ENCODE assay signal across 8 mouse cellular contexts in the genomic region with DNA sequence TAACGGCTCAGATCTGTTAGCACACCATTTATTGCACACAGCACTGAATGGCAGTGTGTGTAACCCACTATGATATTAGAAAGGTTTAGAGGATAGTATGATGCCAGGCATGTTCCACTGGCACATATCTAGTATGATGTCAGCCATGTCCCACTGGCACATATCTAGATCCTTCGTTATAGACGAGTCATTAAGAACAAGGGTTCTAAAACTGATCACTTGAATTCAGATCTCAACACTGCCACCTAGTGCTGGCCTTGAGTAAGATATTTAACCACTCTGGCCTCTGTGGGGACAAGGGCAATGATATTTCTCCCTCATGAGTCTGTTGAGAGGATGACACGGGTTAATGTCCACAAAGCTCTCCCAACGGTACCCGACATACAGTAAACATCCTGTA.
DNase-seq lines count a peak whose midpoint lies in the region; ATAC-seq lines count a peak whose summit lies in the region.

No protein-coding gene starts in this region.

- peak; percentile 51 for DNase-seq in CD4-positive, CD25-positive, alpha-beta regulatory T cell, adult 2 months (ENCODE audit: low read depth, low spot score)
- DNase-seq in midbrain, embryonic 10.5 days (ENCODE audit: low spot score): peak; percentile 26
- peak; percentile 54 for DNase-seq in cerebellum, adult 11-12 months
- DNase-seq in lung, postnatal 10 days: peak; percentile 46
- peak; percentile 28 for DNase-seq in thymus, postnatal 14 days

- no peaks in the 10 kb centered on the region for H3K4me1 ChIP-seq in midbrain, embryonic 10.5 days
- no peaks in the 10 kb centered on the region for H3K4me1 ChIP-seq in midbrain, embryonic 16.5 days (ENCODE audit: control insufficient read depth, insufficient read depth, low read length)
- H3K4me1 ChIP-seq in forebrain, embryonic 16.5 days (replicated peaks; ENCODE audit: control insufficient read depth, insufficient read depth, low read length): no peaks in the 10 kb centered on the region

- no peak overlapping the region for H3K27ac ChIP-seq in midbrain, embryonic 10.5 days (replicated peaks)
- no peak overlapping the region for H3K27ac ChIP-seq in midbrain, embryonic 16.5 days (ENCODE audit: low read length)
- no peak overlapping the region for H3K27ac ChIP-seq in forebrain, embryonic 16.5 days (ENCODE audit: low read length)

- ATAC-seq in CD4-positive, CD25-positive, alpha-beta regulatory T cell, adult 4 months: no peak
- no peak for ATAC-seq in midbrain, embryonic 16.5 days
- peak; percentile 36; the same call in 1 of the 2 replicates for ATAC-seq in forebrain, embryonic 16.5 days

- no peak overlapping the region for H3K9ac ChIP-seq in midbrain, embryonic 16.5 days (ENCODE audit: low read depth, low read length)
- no peak overlapping the region for H3K9ac ChIP-seq in forebrain, embryonic 16.5 days (replicated peaks; ENCODE audit: low read depth, low read length)

- 66% methylated on average over 6 of the region's 6 CpGs for WGBS in midbrain, embryonic 10.5 days
- 46% methylated on average over 6 of the region's 6 CpGs for WGBS in midbrain, embryonic 16.5 days
- 44% methylated on average over 6 of the region's 6 CpGs for WGBS in forebrain, embryonic 16.5 days

- no peak overlapping the region for H3K4me2 ChIP-seq in midbrain, embryonic 16.5 days (ENCODE audit: low read length)
- H3K4me2 ChIP-seq in forebrain, embryonic 16.5 days (ENCODE audit: low read length): no peak overlapping the region

- H3K27me3 ChIP-seq in midbrain, embryonic 10.5 days (ENCODE audit: low read depth, poor library complexity, severe bottlenecking): no peaks in the 10 kb centered on the region
- no peaks in the 10 kb centered on the region for H3K27me3 ChIP-seq in midbrain, embryonic 16.5 days (ENCODE audit: control insufficient read depth, insufficient read depth, low read depth, low read length)
- no peaks in the 10 kb centered on the region for H3K27me3 ChIP-seq in forebrain, embryonic 16.5 days (replicated peaks; ENCODE audit: control insufficient read depth, insufficient read depth, low read length)

- H3K36me3 ChIP-seq in midbrain, embryonic 10.5 days: no peaks in the 10 kb centered on the region
- no peaks in the 10 kb centered on the region for H3K36me3 ChIP-seq in midbrain, embryonic 16.5 days (ENCODE audit: control insufficient read depth, insufficient read depth, low read length)
- no peaks in the 10 kb centered on the region for H3K36me3 ChIP-seq in forebrain, embryonic 16.5 days (ENCODE audit: control insufficient read depth, insufficient read depth)

- no peak overlapping the region for H3K4me3 ChIP-seq in midbrain, embryonic 10.5 days
- H3K4me3 ChIP-seq in midbrain, embryonic 16.5 days (ENCODE audit: low read depth, low read length): no peak overlapping the region
- no peak overlapping the region for H3K4me3 ChIP-seq in forebrain, embryonic 16.5 days (replicated peaks; ENCODE audit: low read length)

- H3K9me3 ChIP-seq in midbrain, embryonic 10.5 days (replicated peaks): no peaks in the 10 kb centered on the region
- H3K9me3 ChIP-seq in midbrain, embryonic 16.5 days (replicated peaks; ENCODE audit: control insufficient read depth, low read length, poor library complexity, severe bottlenecking): no peaks in the 10 kb centered on the region
- H3K9me3 ChIP-seq in forebrain, embryonic 16.5 days (ENCODE audit: control insufficient read depth, low read length): no peaks in the 10 kb centered on the region
